Mouse (Mus musculus) MEL (cell line): ENCODE data around the gene Tmem235.

ENCODE experiments used
- CTCF ChIP-seq, 3 experiments: IDR thresholded peaks in 2 of 3; conservative IDR thresholded peaks in 1 of 3; 2 replicates each; pipeline ENCODE4 v1.5.1; 2011 to 2012; ENCODE audit warnings: low read length in 3 of 3, low read depth in 2 of 3, mild to moderate bottlenecking in 2 of 3, improper control_type of control experiment in 1 of 3, inconsistent platforms in 1 of 3, mixed read lengths in 1 of 3, moderate library complexity in 1 of 3; ENCODE audit not compliant: control insufficient read depth in 1 of 3, insufficient read depth in 1 of 3, poor library complexity in 1 of 3, severe bottlenecking in 1 of 3
- E2F4 ChIP-seq: IDR thresholded peaks from 2 replicates; pipeline ENCODE4 v1.6.1; 2011; ENCODE audit warnings: low read depth, low read length, improper control_type of control experiment, borderline replicate concordance
- EP300 ChIP-seq, 2 experiments: IDR thresholded peaks; 2 replicates each; pipeline ENCODE4 v1.6.1; 2011; ENCODE audit warnings: improper control_type of control experiment in 2 of 2, low read length in 2 of 2, low read depth in 1 of 2, mild to moderate bottlenecking in 1 of 2
- MAX ChIP-seq: IDR thresholded peaks from 2 replicates; pipeline ENCODE4 v1.6.1; 2011; ENCODE audit warnings: low read length, improper control_type of control experiment
- POLR2A ChIP-seq, 2 experiments: IDR thresholded peaks; 2 replicates each; pipeline ENCODE4 v1.6.1; 2011 to 2012; ENCODE audit warnings: low read length in 2 of 2, mild to moderate bottlenecking in 2 of 2, control low read depth in 1 of 2, improper control_type of control experiment in 1 of 2, low read depth in 1 of 2, moderate library complexity in 1 of 2; ENCODE audit not compliant: control insufficient read depth in 1 of 2, insufficient read depth in 1 of 2, poor library complexity in 1 of 2
- TAL1 ChIP-seq: IDR thresholded peaks from 2 replicates; pipeline ENCODE4 v1.6.1; 2012; ENCODE audit warnings: mild to moderate bottlenecking, inconsistent platforms, low read length, moderate library complexity, mixed read lengths
- ZKSCAN1 ChIP-seq: IDR thresholded peaks from 2 replicates; pipeline ENCODE4 v1.6.1; 2012; ENCODE audit warnings: low read depth, mild to moderate bottlenecking, inconsistent platforms, low read length, improper control_type of control experiment, moderate library complexity

- TF ChIP-seq TAL1 (no peak), ZKSCAN1 (no peak), CTCF (IDR thresholded peaks at IDR 0.05 in 2 of 3, conservative IDR thresholded peaks at IDR 0.05 in 1 of 3; ENCODE audit: control insufficient read depth in 1 of 3, insufficient read depth in 1 of 3, low read depth in 2 of 3, low read length in 3 of 3, poor library complexity in 1 of 3, severe bottlenecking in 1 of 3) (no peak), POLR2A (IDR thresholded peaks at IDR 0.05; ENCODE audit: control insufficient read depth in 1 of 2, insufficient read depth in 1 of 2, low read depth in 1 of 2, low read length in 2 of 2, poor library complexity in 1 of 2) (no peak), MAX (no peak), E2F4 (no peak), EP300 (IDR thresholded peaks at IDR 0.05; ENCODE audit: low read depth in 1 of 2, low read length in 2 of 2) (no peak)
Observed at GRCm38 (mm10) chr11:117816389-117816996, 44.1 kb upstream of the Tmem235 start.
